Mouse (Mus musculus) brain, embryonic 14.5 days (tissue): ENCODE data around the gene Whamm.

Source experiments
- CTCF ChIP-seq: fragments of 200-500 bp; IDR thresholded peaks from 2 replicates; pipeline ENCODE4 v1.5.1; 2012; ENCODE audit warnings: inconsistent platforms, mild to moderate bottlenecking, moderate library complexity, borderline replicate concordance; ENCODE audit not compliant: insufficient read depth, insufficient read length; ENCODE audit errors: extremely low read depth
- POLR2A ChIP-seq: fragments of 200-500 bp; IDR thresholded peaks from 2 replicates; pipeline ENCODE4 v1.6.1; 2012; ENCODE audit warnings: mild to moderate bottlenecking, inconsistent platforms, borderline replicate concordance; ENCODE audit not compliant: poor library complexity, insufficient read depth, insufficient read length, severe bottlenecking; ENCODE audit errors: extremely low read depth

GRCm38 (mm10) chr7:81585326-81585725 is 14.3 kb downstream of the Whamm start:
- no peak for TF ChIP-seq CTCF
- TF ChIP-seq POLR2A: no peak
